Mouse (Mus musculus) lung, postnatal 10 days (tissue): ENCODE data around the gene Wdfy4.
A peak's percentile ranks its signal among the peaks of the same experiment; 100 is the strongest.

ENCODE experiments used
- DNase-seq: peaks from one replicate; pipeline ENCODE4 v3.0.0; 2021

Wdfy4 gene

GRCm38 (mm10) chr14:33189849-33190423 is 4.6 kb upstream of the Wdfy4 start:
- no peak for DNase-seq

GRCm38 (mm10) chr14:33189230-33189629 is 3.9 kb upstream of the Wdfy4 start:
- no peak for DNase-seq

GRCm38 (mm10) chr14:33187201-33187600 is 1.9 kb upstream of the Wdfy4 start:
- no peak for DNase-seq

GRCm38 (mm10) chr14:33180102-33180501 is 5.2 kb downstream of the Wdfy4 start:
- no peak for DNase-seq

- no peak for DNase-seq
Observed at GRCm38 (mm10) chr14:33175059-33175821, 10.1 kb downstream of the Wdfy4 start.

GRCm38 (mm10) chr14:33171942-33172341 is 13.4 kb downstream of the Wdfy4 start:
- DNase-seq: no peak

GRCm38 (mm10) chr14:33168750-33169149 is 16.6 kb downstream of the Wdfy4 start:
- no peak for DNase-seq

- DNase-seq: no peak
Observed at GRCm38 (mm10) chr14:33162238-33162637, 23.1 kb downstream of the Wdfy4 start.

- no peak for DNase-seq
Observed at GRCm38 (mm10) chr14:33158268-33158667, 27.0 kb downstream of the Wdfy4 start.

GRCm38 (mm10) chr14:33152941-33153340 is 32.4 kb downstream of the Wdfy4 start:
- DNase-seq: peak; percentile 26

GRCm38 (mm10) chr14:33146287-33146686 is 39.0 kb downstream of the Wdfy4 start:
- no peak for DNase-seq

GRCm38 (mm10) chr14:33136843-33137242 is 48.5 kb downstream of the Wdfy4 start:
- DNase-seq: no peak

- DNase-seq: no peak
Observed at GRCm38 (mm10) chr14:33135170-33135569, 50.1 kb downstream of the Wdfy4 start.

- DNase-seq: no peak
Observed at GRCm38 (mm10) chr14:33131044-33131758, 54.1 kb downstream of the Wdfy4 start.

GRCm38 (mm10) chr14:33116590-33116989 is 68.7 kb downstream of the Wdfy4 start:
- DNase-seq: no peak

- DNase-seq: no peak
Observed at GRCm38 (mm10) chr14:33104809-33105208, 80.5 kb downstream of the Wdfy4 start.

GRCm38 (mm10) chr14:33101609-33102008 is 83.7 kb downstream of the Wdfy4 start:
- no peak for DNase-seq

GRCm38 (mm10) chr14:33099926-33100325 is 85.4 kb downstream of the Wdfy4 start:
- DNase-seq: no peak

- DNase-seq: no peak
Observed at GRCm38 (mm10) chr14:33099111-33099510, 86.2 kb downstream of the Wdfy4 start.

GRCm38 (mm10) chr14:33096462-33096861 is 88.8 kb downstream of the Wdfy4 start:
- no peak for DNase-seq

- DNase-seq: no peak
Observed at GRCm38 (mm10) chr14:33083326-33083725, 102.0 kb downstream of the Wdfy4 start.

- DNase-seq: no peak
Observed at GRCm38 (mm10) chr14:33082301-33082700, 103.0 kb downstream of the Wdfy4 start.

- DNase-seq: no peak
Observed at GRCm38 (mm10) chr14:33081370-33081860, 103.9 kb downstream of the Wdfy4 start.

GRCm38 (mm10) chr14:33078596-33078995 is 106.7 kb downstream of the Wdfy4 start:
- no peak for DNase-seq
